Mouse (Mus musculus) mesoderm, embryonic 11.5 days (tissue): ENCODE results near the gene Carm1.
"Not testable (repeated sequence)": the region's sequence is repeated elsewhere in the genome, so short reads cannot be mapped to it uniquely, and the experiment has no call there.

Experiments used
- DNase-seq: peaks from one replicate; pipeline ENCODE4 v3.0.0-alpha.2; 2012; ENCODE audit warnings: low read depth, low spot score

Gene Carm1

DNA sequence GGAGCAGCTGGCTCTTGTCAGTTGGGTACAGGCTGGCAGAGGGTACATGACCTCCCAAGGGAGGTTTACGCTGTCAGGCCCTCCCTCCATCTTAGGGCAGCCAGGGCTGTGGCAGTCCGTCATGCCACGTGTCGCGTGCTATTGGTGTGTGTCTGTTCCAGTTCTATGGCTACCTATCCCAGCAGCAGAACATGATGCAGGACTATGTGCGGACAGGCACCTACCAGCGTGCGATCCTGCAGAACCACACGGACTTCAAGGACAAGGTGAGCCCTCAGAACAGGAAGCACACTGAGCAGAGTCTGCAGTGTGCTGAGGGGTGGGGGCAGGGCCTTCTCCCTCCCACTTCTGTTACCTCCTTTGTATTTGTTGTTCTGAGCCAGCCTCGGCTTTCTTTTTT is 28.6 kb downstream of the Carm1 start:
- no peak for DNase-seq

DNA sequence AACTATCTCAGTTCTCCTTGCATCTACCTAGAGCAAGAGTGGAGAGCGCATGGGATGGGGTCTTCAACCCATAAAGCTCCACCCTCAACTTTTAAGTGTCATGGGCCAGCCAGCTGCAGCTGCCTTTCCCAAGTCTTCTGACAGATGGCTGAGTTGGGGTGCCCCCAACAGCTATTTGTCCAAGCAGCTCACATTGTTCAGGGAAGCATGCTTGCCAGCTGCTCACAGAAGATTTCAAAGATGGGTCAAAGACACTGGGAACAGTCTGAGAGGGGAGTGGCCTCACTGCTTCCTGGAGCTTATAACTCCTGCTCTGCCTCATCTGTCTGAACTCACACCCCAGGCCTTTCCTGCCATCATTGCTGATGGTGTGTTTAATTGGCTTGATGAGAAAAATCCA is 29.6 kb downstream of the Carm1 start:
- peak; percentile 18 for DNase-seq

DNA sequence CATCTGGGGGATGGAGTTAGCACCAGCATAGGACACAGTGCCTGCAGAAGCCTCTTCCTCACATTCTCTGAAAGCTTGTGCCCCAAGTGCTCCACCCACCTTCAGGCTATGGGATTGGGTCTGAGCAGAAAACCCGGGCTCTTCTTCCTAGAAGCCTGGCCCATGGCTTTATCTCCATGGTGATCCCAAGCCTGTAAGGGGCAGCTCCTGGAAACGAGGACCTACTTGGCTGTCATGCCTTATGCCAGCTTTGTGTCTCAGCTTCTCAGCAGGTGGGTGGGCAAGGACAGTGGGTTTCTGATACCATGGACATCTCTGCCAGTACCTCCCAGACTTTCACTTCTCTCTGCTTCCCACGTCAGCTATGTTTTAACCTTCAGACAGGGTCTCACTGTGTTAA is 31.5 kb downstream of the Carm1 start:
- no peak for DNase-seq

GRCm38 (mm10) chr9:21585401-21585800 is 38.7 kb downstream of the Carm1 start:
- DNase-seq: no peak

- DNase-seq: no peak
These were observed 41.1 kb downstream of the Carm1 start for GRCm38 (mm10) chr9:21587678-21588349.

DNA sequence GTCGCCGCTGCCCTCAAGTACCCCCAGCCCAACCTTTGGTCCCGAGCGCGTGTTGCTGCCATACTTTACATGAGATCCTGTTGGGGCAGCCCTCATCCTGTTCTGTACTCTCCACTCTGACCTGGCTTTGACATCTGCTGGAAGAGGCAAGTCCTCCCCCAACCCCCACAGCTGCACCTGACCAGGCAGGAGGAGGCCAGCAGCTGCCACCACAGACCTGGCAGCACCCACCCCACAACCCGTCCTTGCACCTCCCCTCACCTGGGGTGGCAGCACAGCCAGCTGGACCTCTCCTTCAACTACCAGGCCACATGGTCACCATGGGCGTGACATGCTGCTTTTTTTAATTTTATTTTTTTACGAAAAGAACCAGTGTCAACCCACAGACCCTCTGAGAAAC is 41.7 kb downstream of the Carm1 start:
- DNase-seq: no peak

GRCm38 (mm10) chr9:21589538-21589937 is 42.8 kb downstream of the Carm1 start:
- no peak for DNase-seq

GRCm38 (mm10) chr9:21591127-21591830 is 44.6 kb downstream of the Carm1 start:
- no peak for DNase-seq

DNA sequence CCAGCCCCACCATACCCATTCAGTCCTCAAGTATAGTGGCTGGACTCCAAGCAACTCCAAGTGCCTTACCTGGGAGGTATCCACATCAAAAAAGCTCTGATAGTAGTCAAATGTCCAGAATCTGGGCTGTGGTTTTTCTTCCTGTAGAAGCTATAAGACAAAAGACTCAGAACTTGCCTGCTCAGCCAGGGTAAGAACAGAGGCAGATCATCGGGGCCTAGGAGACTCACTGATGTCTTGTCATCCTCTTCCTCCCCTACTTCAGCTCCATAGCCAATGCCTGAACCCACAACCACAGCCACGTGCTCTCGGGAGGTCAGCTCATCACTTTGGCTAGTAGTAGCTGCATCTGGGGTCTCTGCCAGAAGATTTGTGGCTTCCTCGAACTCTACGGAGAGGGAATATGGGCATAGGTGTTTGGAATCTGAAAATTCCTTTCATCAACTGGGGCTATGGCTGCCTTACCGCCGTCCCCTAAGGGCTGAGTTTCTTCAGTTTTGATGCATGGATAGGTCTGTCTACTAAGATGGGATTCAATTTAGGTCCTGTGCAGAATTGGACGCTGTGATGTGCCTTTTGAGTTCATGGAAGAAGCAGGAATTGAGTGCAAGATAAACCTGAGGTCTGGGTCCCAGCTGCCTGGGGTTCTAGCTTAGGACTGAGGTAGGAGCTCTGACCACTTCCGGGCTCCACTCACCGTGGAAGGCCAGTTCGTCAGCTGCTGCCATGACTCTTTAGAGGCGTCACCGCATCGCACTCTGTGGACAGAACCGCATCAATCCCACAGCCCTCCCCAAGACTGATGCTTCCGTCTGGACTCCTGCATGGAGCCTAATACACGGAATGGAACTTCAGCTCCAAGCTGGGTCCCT is 45.4 kb downstream of the Carm1 start:
- DNase-seq: no peak

- DNase-seq: peak; percentile 96
These were observed 46.0 kb downstream of the Carm1 start, which contains the start of the genes Timm29 and Yipf2 for GRCm38 (mm10) chr9:21592703-21593121. Gene Timm29 (plus strand): TSS chr9:21592722. Gene Yipf2 (minus strand): TSS chr9:21592828.

DNA sequence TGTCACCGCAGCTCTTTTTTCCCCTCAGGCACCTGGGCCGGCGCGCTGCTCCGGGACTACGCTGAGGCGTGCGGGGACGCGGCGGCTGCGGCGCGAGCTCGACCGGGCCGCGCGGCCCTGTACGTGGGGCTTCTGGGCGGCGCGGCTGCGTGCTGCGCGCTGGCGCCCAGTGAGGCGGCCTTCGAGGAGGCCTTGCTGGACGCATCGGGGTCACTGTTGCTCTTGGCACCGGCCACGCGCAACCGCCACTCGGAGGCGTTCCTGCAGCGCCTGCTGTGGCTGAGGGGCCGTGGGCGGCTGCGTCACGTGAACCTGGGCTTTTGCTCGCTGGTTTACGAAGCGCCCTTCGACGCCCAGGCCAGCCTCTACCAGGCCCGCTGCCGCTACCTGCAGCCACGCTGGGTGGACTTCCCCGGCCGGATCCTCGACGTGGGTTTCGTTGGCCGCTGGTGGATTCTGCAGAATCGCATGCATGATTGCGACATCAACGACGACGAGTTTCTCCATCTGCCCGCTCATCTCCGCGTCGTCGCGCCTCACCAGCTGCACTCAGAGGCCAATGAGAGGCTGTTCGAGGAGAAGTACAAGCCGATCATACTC is 46.5 kb downstream of the Carm1 start:
- DNase-seq: no peak

- not testable (repeated sequence) for DNase-seq
These were observed 47.7 kb downstream of the Carm1 start for GRCm38 (mm10) chr9:21594350-21594749.

DNA sequence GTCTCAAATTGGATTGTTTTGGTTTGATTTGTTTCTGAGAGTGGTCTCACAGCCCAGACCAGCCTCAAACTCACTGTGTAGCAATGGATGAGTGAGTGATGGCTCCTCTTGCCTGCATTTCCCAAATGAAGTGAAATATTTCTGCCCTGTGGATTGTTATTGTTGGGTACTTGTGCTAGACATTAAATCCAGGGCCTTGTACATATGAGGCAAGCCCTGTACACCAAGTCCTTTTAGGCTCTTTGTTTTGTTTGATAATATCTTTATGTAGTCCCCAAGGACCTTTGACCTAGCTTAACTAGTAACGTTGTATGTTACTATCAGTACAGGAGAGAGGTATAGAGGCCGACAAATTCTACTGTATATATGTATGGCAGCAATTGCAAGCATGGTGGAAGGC is 48.1 kb downstream of the Carm1 start:
- no peak for DNase-seq

- DNase-seq: peak; percentile 55
These were observed 51.5 kb downstream of the Carm1 start for GRCm38 (mm10) chr9:21598198-21598597.

DNA sequence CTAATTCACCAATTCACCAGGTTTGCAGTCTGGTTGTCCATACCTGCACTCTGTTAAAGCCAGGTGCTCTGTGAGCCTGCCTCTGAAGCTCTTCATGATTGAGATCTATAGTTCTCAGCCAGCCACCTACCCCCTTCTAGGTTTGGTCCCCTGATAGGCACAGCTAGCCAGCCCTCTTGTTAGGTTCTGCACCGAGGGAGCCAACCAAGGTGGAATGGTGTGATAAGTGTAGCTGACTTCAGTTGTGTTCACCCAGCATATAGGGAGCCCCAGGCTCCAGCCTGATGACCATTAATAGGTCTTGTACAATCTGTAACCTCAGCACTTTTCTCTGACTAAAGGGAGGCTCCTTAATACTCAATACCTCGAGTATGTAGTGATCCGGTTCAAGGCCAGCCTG is 53.5 kb downstream of the Carm1 start:
- no peak for DNase-seq

DNA sequence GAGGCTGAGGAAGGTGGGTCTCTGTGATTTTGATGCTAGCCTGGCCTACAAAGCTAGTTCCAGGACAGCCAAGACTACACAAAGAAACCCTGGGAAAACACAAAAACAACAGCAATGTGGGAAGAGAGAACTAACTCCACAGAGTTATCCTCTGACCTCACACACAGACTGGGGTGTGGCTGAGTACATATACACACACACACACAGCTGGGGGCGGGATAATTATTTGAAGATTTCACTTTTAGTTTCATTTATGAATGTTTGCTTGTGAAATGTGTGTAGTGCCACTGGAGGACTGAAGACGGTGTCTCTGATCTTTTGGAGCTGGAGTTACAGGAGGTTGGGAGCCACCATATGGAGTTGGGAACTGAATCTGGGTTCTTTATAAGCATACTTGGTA is 54.4 kb downstream of the Carm1 start:
- no peak for DNase-seq

- DNase-seq: peak; percentile 89
These were observed 55.2 kb downstream of the Carm1 start for GRCm38 (mm10) chr9:21601722-21602399.

DNA sequence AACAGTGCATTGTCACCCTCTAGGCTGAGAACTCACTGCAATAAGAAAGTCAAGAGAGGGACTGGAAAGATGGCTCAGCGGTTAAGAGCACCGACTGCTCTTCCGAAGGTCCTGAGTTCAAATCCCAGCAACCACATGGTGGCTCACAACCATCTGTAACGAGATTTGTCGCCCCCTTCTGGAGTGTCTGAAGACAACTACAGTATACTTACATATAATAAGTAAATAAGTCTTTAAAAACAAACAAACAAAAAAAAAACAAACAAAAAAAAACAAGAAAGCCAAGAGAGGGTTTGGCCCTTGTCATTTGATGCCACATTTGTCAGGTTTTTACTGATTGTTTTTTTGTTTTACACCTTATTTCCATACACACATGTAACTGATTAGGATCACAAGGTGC is 57.4 kb downstream of the Carm1 start:
- DNase-seq: no peak

- DNase-seq: no peak
These were observed 59.2 kb downstream of the Carm1 start for GRCm38 (mm10) chr9:21605865-21606264.

DNA sequence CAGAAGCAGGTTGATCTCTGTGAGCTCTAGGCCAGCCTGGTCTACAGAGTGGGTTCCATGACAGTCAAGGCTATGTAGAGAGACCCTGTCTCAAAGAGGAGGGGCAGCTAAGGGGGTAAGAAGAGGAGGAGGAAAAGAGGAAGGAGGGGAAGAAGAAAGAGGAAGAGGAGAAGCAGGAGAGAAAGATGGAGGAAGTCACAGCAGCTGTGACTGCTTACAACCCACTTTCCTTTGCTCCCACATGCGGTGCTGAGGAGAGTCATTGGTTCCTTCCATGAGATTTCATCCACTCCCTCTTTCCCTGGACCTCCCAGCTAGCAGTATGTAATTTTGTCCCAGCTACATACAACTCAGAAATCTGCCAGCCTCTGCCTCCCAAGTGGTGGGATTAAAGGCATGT is 60.0 kb downstream of the Carm1 start:
- no peak for DNase-seq

DNA sequence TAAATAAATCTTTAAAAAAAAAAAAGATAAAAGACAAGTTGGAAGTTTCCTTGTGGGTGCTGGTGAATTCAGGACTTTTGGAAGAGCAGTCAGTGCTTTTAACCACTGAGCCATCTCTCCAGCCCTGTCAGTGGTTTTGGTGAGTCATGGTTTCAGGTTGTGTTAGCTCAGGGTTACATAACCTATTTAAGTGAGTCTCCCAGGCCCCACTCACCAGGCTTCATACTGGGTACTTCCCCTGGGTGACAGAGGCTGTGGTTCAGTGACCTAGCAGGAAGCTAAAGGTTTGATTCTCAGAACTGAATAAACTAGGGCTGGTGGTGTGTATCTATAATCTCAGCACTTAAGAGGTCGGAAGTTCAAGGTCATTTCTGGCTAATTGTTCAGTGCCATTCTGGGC is 63.2 kb downstream of the Carm1 start:
- DNase-seq: no peak
